Mouse (Mus musculus): Measurements from ENCODE around the gene Pum1.

Gene Pum1

GRCm38 (mm10) chr4:130810845-130811244 is 147.7 kb downstream of the Pum1 start:
- no peak for DNase-seq (ENCODE audit: inconsistent age in 2 of 2, low spot score in 1 of 2)

GRCm38 (mm10) chr4:130811385-130811784 is 148.3 kb downstream of the Pum1 start:
- no peak for DNase-seq (ENCODE audit: inconsistent age in 2 of 2, low spot score in 1 of 2)

- no peak for DNase-seq (ENCODE audit: inconsistent age in 2 of 2, low spot score in 1 of 2)
Measured at GRCm38 (mm10) chr4:130813958-130814357, 150.8 kb downstream of the Pum1 start.

- DNase-seq (ENCODE audit: inconsistent age in 2 of 2, low spot score in 1 of 2): no peak
Measured at GRCm38 (mm10) chr4:130814742-130815330, 151.7 kb downstream of the Pum1 start.

- DNase-seq (ENCODE audit: inconsistent age in 2 of 2, low spot score in 1 of 2): no peak
Measured at GRCm38 (mm10) chr4:130815860-130816259, 152.7 kb downstream of the Pum1 start.

GRCm38 (mm10) chr4:130819806-130820205 is 156.7 kb downstream of the Pum1 start:
- DNase-seq (ENCODE audit: inconsistent age in 2 of 2, low spot score in 1 of 2): no peak

GRCm38 (mm10) chr4:130820594-130821255 is 157.6 kb downstream of the Pum1 start:
- DNase-seq (ENCODE audit: inconsistent age in 2 of 2, low spot score in 1 of 2): peak in 1 of 2 experiments; percentile 32

GRCm38 (mm10) chr4:130828851-130829673 is 165.9 kb downstream of the Pum1 start:
- peak; percentile 64 to 73 for DNase-seq (ENCODE audit: inconsistent age in 2 of 2, low spot score in 1 of 2)

All from adrenal gland, adult (tissue).